16 mouse cellular contexts compared by ENCODE assay signal in genomic region chr8:61341587-61342441, GRCm38 (mm10).
DNase-seq lines count a peak whose midpoint lies in the region; ATAC-seq and TF ChIP-seq lines count a peak whose summit lies in the region.
"Had no signal": no experiment of that assay in that cellular context is flagged by ENCODE, and none has a peak within 500 bp of the region (broad histone marks: within the 10 kb centered on the region; RNA-seq: fewer than 3 reads in every experiment).

No protein-coding gene starts in this region.

- no peaks in the 10 kb centered on the region for H3K36me3 ChIP-seq in heart, embryonic 10.5 days
- peaks cover 16% of the 10 kb centered on the region for H3K36me3 ChIP-seq in midbrain, embryonic 10.5 days
- H3K36me3 ChIP-seq in midbrain, postnatal 0 days (ENCODE audit: insufficient read depth, low read length): no peaks in the 10 kb centered on the region
- H3K36me3 ChIP-seq in intestine, embryonic 16.5 days (ENCODE audit: control insufficient read depth, insufficient read depth, low read length): no peaks in the 10 kb centered on the region
- H3K36me3 ChIP-seq in stomach, embryonic 15.5 days: no peaks in the 10 kb centered on the region
- H3K36me3 ChIP-seq: forebrain, embryonic 15.5 days; G1E; liver, embryonic 12.5 days had no signal

- peaks cover 24% of the 10 kb centered on the region for H3K4me1 ChIP-seq in heart, embryonic 10.5 days
- peaks cover 30% of the 10 kb centered on the region for H3K4me1 ChIP-seq in midbrain, embryonic 10.5 days
- H3K4me1 ChIP-seq in midbrain, postnatal 0 days (ENCODE audit: insufficient read depth, low read length): no peaks in the 10 kb centered on the region
- H3K4me1 ChIP-seq in intestine, embryonic 16.5 days (ENCODE audit: control insufficient read depth, insufficient read depth, low read length): peaks cover 8% of the 10 kb centered on the region
- H3K4me1 ChIP-seq in stomach, embryonic 15.5 days: 0 out of 2 replicates have a peak, but pooled peaks cover 4% of the 10 kb centered on the region
- H3K4me1 ChIP-seq: forebrain, embryonic 15.5 days; liver, embryonic 12.5 days had no signal

- DNase-seq in heart, embryonic 10.5 days (ENCODE audit: low spot score): no peak
- no peak for DNase-seq in heart, adult 9 months (ENCODE audit: low spot score in 2 of 2)
- no peak for DNase-seq in midbrain, embryonic 10.5 days (ENCODE audit: low spot score)
- DNase-seq in midbrain, postnatal 0 days (ENCODE audit: low spot score): no peak
- DNase-seq in thymus, postnatal 14 days: no peak
- DNase-seq in spleen, postnatal 10 days (ENCODE audit: low spot score in 2 of 2): no peak
- DNase-seq: B cell, adult 2 months; cerebellum, adult 8-10 months; gastrocnemius, postnatal 10 days had no signal

- no peak for ATAC-seq in midbrain, postnatal 0 days (ENCODE audit: low FRiP score)
- ATAC-seq in intestine, embryonic 16.5 days: peak; percentile 84
- ATAC-seq in stomach, embryonic 15.5 days (ENCODE audit: insufficient read depth, low FRiP score, low read depth): peak; percentile 76; the same call in 1 of the 2 replicates
- ATAC-seq: forebrain, embryonic 15.5 days; liver, embryonic 12.5 days had no signal

- WGBS in heart, embryonic 10.5 days: 59% methylated on average over 12 of the region's 12 CpGs
- WGBS in midbrain, embryonic 10.5 days: 63% methylated on average over 12 of the region's 12 CpGs
- 72% methylated on average over 12 of the region's 12 CpGs for WGBS in midbrain, postnatal 0 days
- 63% methylated on average over 12 of the region's 12 CpGs for WGBS in intestine, embryonic 16.5 days
- WGBS in stomach, embryonic 15.5 days: 66% methylated on average over 12 of the region's 12 CpGs

- H3K27ac ChIP-seq in heart, embryonic 10.5 days: 0 out of 2 replicates have a peak overlapping the region, but pooled peaks have one; percentile 47
- H3K27ac ChIP-seq in midbrain, embryonic 10.5 days (replicated peaks): peak overlapping the region; percentile 2; the same call in 1 of the 2 replicates
- no peak overlapping the region for H3K27ac ChIP-seq in midbrain, postnatal 0 days (ENCODE audit: low read depth, low read length)
- peak overlapping the region; percentile 2; the same call in 1 of the 2 replicates for H3K27ac ChIP-seq in intestine, embryonic 16.5 days (ENCODE audit: low read length)
- peak overlapping the region; percentile 54 for H3K27ac ChIP-seq in stomach, embryonic 15.5 days
- H3K27ac ChIP-seq: forebrain, embryonic 15.5 days; left cerebral cortex, adult 2 months; liver, embryonic 12.5 days had no signal

- no peak overlapping the region for H3K4me2 ChIP-seq in midbrain, postnatal 0 days (ENCODE audit: low read depth, low read length, poor library complexity, severe bottlenecking)
- H3K4me2 ChIP-seq in intestine, embryonic 16.5 days (ENCODE audit: low read depth, low read length): no peak overlapping the region
- no peak overlapping the region for H3K4me2 ChIP-seq in stomach, embryonic 15.5 days
- H3K4me2 ChIP-seq: forebrain, embryonic 15.5 days; liver, embryonic 12.5 days had no signal

- H3K27me3 ChIP-seq in heart, embryonic 10.5 days (ENCODE audit: insufficient read depth, poor library complexity, severe bottlenecking): no peaks in the 10 kb centered on the region
- H3K27me3 ChIP-seq in midbrain, embryonic 10.5 days (ENCODE audit: low read depth, poor library complexity, severe bottlenecking): no peaks in the 10 kb centered on the region
- H3K27me3 ChIP-seq in midbrain, postnatal 0 days (ENCODE audit: insufficient read depth, low read length): no peaks in the 10 kb centered on the region
- no peaks in the 10 kb centered on the region for H3K27me3 ChIP-seq in intestine, embryonic 16.5 days (replicated peaks; ENCODE audit: control insufficient read depth, insufficient read depth, low read length)
- H3K27me3 ChIP-seq in stomach, embryonic 15.5 days (replicated peaks): no peaks in the 10 kb centered on the region
- H3K27me3 ChIP-seq: forebrain, embryonic 15.5 days; liver, embryonic 12.5 days had no signal

- H3K4me3 ChIP-seq in heart, embryonic 10.5 days: no peak overlapping the region
- H3K4me3 ChIP-seq in midbrain, embryonic 10.5 days: no peak overlapping the region
- H3K4me3 ChIP-seq in midbrain, postnatal 0 days (ENCODE audit: low read depth, low read length): no peak overlapping the region
- H3K4me3 ChIP-seq in intestine, embryonic 16.5 days (ENCODE audit: low read length): no peak overlapping the region
- no peak overlapping the region for H3K4me3 ChIP-seq in stomach, embryonic 15.5 days (replicated peaks)
- H3K4me3 ChIP-seq: forebrain, embryonic 15.5 days; left cerebral cortex, adult 2 months; liver, embryonic 12.5 days; myocyte had no signal

- no peaks in the 10 kb centered on the region for H3K9me3 ChIP-seq in heart, embryonic 10.5 days
- H3K9me3 ChIP-seq in midbrain, embryonic 10.5 days (replicated peaks): no peaks in the 10 kb centered on the region
- H3K9me3 ChIP-seq in midbrain, postnatal 0 days (ENCODE audit: low read length): no peaks in the 10 kb centered on the region
- no peaks in the 10 kb centered on the region for H3K9me3 ChIP-seq in intestine, embryonic 16.5 days (ENCODE audit: control insufficient read depth, low read length)
- H3K9me3 ChIP-seq in stomach, embryonic 15.5 days: no peaks in the 10 kb centered on the region
- H3K9me3 ChIP-seq: forebrain, embryonic 15.5 days; G1E; liver, embryonic 12.5 days had no signal

- no peak for TF ChIP-seq CTCF in midbrain, postnatal 0 days (IDR thresholded peaks at IDR 0.05)

- H3K9ac ChIP-seq in midbrain, postnatal 0 days (replicated peaks; ENCODE audit: low read length, poor library complexity, severe bottlenecking): no peak overlapping the region
- no peak overlapping the region for H3K9ac ChIP-seq in intestine, embryonic 16.5 days (ENCODE audit: low read depth, low read length)
- H3K9ac ChIP-seq in stomach, embryonic 15.5 days: no peak overlapping the region
- H3K9ac ChIP-seq: forebrain, embryonic 15.5 days; liver, embryonic 12.5 days had no signal
